Mouse (Mus musculus) kidney, adult 10 weeks (tissue): ENCODE measurements around the gene Osbp2. TPM values are rescaled to one million over a fixed set of nuclear protein-coding genes. Genes with fewer than 3 reads are reported as not detected.

Experiments
- polyA plus RNA-seq: library from polyadenylated mRNA; stranded (reverse); fragments of 350-450 nt; fragmentation: Illumina TruSeq; extraction: RNeasy Lipid Tissue Mini Kit (QIAGEN cat#74804); gene quantifications from one replicate; pipeline ENCODE4 v1.2.3, GENCODE M21; 2014; ENCODE audit warnings: low read depth, low replicate concordance

Gene Osbp2
- polyA plus RNA-seq, result 1.1 TPM

DNA sequence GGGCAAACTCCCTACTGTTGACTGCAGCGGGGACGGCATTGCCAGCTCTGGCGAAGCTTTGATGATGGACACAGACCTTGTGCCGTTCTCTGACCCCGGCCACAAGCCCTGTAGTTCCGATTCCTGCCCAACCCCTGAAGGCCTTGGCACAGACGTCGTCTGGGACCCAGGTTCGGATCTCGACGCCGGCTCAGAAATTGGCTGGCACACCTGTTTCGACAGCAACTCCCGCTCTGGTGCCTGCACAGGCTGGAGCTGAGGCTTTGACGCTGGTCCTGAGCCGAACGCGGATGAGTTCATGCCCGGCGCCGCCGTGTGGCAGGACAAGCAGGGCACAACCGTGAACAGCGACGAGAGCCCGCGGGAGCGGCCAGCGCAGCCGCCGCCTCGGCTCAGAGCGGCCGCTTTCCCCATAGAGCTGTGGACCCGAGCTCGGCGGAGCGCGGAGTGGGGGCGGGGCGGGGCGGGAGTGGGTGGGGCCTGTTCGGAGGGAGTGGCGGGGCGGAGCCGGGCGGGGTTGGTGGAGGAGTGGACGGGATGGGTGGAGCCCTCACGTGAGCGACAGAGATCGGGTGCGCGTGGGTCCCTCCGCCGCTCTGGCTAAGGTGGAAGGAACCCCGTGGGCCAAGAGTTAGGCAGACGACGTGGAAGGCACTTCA, at the start of gene Osbp2:
Gene Osbp2 (minus strand): TSS at position 450 of the 659 bp plus-strand sequence.

DNA sequence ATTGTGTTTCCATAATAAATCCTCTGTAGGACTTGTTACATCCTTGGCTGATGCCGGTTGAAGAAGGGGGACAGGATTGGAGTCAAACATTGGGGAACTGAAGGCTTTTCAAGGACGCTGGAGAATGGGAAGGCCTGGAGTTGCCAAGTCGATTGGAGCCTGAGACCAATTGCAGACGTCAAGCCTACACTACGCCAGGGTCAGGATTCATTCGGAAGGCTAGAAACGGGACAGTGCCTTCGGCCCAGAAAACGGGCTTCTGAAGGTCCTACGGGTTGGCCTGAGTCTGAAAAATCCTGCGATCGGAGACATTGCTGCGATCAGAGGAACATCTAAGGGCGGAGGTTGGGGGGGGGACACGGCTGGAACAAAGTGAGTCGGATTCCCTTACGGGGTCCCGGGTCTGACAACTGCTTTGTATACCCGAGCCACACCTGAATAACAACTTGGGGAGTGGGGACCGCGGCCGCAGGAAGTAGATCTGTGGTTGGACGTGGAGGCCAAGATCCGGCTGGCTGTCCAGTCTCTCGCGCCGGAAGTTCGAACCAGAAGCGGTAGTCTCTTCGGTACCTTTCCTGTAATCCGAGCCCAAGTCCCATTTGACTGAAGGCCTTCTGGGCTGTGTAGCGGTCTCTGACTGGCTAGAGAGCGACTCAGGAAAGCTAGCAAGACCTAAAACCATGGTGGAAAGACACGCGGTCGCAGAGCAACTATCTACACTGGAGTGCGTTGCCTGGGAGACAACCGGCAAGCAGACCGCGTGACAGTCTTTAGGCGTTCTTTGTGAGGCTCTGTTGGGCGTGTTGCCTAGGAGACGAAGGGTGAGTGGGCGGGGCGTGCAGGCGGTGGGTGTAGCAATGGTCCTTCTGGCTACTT, 30.9 kb upstream of the Osbp2 start, which contains the start of the genes 4921536K21Rik and Dusp18:
Gene 4921536K21Rik (minus strand): TSS at position 693 of the 876 bp plus-strand sequence.
Gene Dusp18 (plus strand): TSS at position 835 of the 876 bp plus-strand sequence.

Other genes with a start within 250 kb of the Osbp2 start
- 22.7 TPM for gene Morc2a, start 214.7 kb downstream of the Osbp2 start, polyA plus RNA-seq
- 0.85 TPM for gene 4921536K21Rik, start 31.2 kb upstream of the Osbp2 start, polyA plus RNA-seq
- gene Dusp18, start 31.3 kb upstream of the Osbp2 start, polyA plus RNA-seq, result 5.0 TPM
- not detected for gene Slc35e4, start 50.8 kb upstream of the Osbp2 start, polyA plus RNA-seq
- 37.8 TPM for gene Tcn2, start 68.3 kb upstream of the Osbp2 start, polyA plus RNA-seq
- 20.6 TPM for gene Pes1, start 100.1 kb upstream of the Osbp2 start, polyA plus RNA-seq
- gene 4930556J24Rik, start 112.9 kb upstream of the Osbp2 start, polyA plus RNA-seq, result not detected
- gene Gal3st1, start 119.7 kb upstream of the Osbp2 start, polyA plus RNA-seq, result 0.49 TPM
- gene Sec14l4, start 167.6 kb upstream of the Osbp2 start, polyA plus RNA-seq, result not detected
- gene Sec14l3, start 200.9 kb upstream of the Osbp2 start, polyA plus RNA-seq, result 30.7 TPM
- gene Mtfp1, start 231.5 kb upstream of the Osbp2 start, polyA plus RNA-seq, result 12.0 TPM